Mouse (Mus musculus): ENCODE data around the gene Rmnd1.
A peak's percentile ranks its signal among the peaks of the same experiment; 100 is the strongest.

The Rmnd1 gene

GRCm38 (mm10) chr10:4390550-4390949, 41.6 kb downstream of the Rmnd1 start:
- DNase-seq: no peak

DNA sequence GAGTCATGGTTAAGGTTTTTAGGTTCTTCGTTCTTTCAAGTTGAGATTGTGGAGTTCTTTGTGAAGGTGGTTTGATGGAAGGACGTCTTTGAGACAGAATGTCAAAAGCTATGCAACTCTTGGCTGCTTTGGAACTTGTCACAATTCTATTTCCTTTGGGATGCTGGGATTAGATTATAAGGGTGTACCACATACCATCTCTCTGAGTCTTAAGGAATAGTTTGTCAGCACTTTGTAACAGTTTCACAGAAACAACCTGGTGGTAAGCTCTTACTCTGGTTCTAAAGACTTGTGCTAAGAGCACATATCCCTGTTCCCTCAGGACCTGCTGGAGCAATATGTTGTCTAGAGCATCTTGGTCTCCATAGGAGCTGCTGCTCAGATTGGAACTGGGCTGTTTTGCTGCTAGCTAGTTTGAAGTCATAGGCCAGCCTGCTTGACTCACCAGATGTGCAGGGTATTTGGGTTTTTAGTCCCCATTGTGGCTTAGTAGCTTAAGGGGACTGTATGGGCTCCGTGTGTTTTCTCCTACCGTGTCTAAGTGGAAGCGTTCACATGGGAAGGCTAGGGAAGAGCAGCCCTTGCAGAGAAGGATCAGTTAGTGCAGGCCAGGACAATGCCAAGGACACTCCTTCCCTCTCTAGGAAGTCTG, 42.6 kb downstream of the Rmnd1 start:
- DNase-seq: no peak

- DNase-seq: no peak
Measured at GRCm38 (mm10) chr10:4389036-4389435, 43.2 kb downstream of the Rmnd1 start.

- no peak for DNase-seq
Measured at GRCm38 (mm10) chr10:4388384-4388745, 43.8 kb downstream of the Rmnd1 start.

DNA sequence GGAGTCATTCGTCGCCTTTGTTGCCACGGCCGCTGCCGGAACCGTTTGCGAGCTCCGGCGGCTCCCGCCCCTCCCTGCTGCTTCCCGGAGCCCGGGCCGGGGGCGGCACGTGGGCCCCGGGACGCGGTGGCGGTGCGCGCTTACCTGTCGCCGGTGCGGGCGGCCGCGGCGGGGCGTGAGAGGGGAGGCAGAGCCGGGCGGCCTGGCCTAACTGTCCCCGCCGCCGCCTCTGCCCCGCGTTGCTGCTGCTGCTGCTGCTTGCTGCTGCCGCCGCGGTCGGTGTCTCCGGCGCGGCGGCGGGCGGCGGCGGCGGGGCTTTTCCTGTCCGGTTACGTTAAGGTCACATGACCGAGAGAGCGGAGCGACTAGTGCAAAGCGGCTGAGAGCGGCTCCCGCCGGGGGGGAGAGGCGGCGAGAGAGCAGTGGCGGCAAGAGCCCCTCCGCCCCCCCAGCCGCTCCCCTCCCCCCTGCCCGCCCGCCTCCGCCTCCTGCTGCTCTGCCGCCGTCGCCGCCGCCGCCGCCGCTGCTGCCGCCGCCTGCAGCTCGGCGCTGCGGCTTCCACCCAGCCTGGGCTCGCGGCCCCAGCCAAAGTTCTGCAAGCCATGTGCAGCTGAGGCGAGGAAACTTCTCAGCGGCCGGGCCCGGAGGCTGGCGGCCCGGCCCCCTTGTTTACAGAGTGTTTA, 44.3 kb downstream of the Rmnd1 start, which contains the start of gene Zbtb2:
TSS of gene Zbtb2 (minus strand) at position 408 of the 683 bp plus-strand sequence.
- peak; percentile 71 for DNase-seq

DNA sequence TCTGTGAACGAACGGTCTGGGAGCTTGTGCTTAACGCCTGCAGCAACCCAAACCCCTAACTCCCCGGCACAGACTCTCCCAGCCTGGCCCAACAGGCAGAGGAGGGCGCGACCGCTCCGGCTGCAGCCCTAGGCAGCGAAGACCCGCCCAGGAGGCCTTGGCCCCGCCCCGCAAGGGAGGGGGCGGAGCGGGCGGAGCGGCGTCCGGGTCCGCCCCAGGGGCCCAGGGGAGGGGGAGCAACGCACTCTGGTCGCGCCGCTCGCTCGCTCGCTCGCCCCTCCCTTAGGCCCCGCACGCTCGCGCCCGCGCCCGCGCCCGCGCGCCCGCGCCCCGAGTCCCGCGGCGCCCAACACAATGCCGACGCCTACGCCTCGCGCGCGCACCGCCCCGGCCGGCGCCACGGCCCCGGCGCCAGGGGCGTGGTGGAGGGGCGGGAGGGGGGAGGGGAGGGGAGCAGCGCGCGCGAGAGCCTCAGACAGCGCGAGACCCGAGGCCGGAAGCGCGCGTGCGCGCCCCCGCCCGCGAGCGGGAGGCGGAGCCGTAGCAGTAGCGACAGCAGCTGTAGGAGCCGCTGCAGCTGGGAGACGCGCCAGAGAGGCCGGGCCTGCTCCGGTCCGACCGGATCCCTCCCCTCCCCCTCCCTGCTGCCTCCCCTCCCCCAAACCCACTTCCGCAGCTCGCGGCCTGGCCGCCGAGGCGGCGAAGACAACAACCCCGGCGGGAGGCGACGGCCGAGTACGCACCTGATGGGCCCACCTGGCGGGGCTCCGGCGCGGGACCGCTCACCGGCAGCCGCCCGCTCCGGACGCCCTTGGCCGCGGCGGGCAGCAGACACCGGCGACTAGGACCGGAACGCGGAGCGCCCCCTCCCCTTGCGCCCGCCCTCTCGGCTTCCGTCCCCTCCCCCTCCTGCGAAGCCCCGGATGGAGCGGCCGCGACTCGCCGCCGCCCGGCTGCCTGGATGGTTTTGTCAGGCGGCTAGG, 45.3 kb downstream of the Rmnd1 start:
- peak; percentile 95 for DNase-seq

DNA sequence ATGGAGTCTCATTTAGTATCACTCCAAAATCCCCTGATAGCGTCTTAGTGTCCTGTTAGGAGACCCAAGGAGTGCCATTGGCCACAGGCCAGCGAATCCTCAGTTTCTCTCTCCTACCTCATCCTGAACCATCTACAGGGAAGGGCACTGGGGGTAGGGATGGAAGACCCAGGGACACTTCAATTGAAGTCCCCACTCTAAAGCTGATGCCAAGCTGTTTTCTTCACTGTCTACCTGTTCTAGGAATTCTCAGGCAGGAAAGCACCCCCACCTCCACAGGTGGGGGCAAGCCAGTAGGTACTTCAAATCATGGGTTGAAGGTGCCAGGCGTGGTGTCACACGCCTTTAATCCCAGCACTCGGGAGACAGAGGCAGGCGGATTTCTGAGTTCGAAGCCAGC, 47.9 kb downstream of the Rmnd1 start:
- DNase-seq: no peak

DNA sequence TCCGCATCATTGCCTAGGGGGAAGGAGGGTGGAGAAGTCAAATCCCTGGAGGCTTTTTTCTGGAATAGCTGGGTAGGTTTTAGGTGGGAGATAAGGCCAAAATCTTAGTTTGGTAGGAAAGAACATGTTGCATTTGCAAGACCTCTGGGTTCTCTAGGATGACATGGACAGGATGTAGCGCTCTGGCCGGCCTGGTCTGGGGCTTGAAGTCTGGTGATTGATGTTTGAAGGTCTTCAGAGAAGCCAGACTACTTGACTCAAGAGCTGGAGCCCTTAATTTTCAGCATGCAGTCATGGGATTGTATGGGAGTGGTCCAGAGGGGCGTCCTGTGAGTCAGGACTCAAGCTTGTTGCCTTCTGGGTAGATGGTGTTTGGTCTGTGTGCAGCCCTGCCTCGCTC, 51.4 kb downstream of the Rmnd1 start:
- DNase-seq: no peak

DNA sequence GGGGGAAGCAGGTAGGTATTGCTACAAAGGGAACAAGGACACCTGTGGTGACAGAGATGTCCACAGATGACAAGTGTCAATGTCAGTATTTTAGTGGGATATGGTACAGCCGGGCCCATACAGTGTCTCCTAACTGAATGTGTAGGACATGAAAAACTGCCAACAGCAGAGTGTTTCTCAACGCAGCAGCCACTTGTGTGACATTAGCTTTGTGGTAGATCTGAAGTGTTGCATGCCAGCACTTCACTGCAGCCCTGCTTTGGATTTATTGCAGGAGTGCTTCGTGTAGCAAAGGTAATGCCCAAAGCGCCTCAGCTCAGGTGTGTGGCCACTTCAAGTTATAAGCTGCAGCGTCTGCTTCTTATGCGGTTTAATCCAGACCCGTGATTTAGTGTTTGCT, 55.3 kb downstream of the Rmnd1 start:
- DNase-seq: no peak

DNA sequence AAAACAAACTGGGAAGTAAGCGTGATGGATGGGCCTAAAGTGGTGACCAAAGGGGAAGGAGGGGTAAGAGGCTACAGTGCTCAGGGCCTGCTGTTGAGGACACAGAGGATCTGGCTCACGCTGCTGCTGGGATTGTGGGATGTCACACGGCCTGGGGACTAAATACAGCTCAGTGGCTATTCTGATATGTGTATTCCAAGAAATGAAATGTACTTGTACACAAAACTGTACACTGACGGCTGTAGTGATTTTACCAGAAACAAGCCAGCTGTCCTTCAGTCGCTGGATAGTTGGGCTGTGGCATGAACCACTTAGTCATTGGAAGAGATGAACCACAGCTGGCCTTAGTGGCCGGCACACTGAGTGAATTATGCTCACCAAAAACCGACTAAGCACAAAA, 55.7 kb downstream of the Rmnd1 start:
- no peak for DNase-seq

DNA sequence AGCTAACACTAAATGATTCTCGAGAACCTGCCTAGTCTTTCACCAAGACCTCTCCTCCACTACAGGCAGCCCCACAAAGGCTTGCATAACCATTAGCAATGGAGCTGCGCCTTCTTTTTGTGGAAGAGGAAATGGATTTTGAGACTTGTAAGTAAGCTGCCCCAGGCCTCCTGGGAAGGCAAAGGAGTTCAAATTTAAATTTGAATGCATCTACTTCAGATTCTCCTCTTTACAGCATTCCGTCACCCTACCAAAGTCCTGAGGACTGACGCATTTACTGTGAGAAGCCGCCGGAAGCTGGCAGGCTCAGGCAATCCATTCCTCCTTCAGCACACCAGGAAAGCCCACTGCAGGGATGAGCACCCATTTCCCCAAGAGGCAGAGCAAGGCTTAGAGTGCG, 56.9 kb downstream of the Rmnd1 start:
- DNase-seq: no peak

DNA sequence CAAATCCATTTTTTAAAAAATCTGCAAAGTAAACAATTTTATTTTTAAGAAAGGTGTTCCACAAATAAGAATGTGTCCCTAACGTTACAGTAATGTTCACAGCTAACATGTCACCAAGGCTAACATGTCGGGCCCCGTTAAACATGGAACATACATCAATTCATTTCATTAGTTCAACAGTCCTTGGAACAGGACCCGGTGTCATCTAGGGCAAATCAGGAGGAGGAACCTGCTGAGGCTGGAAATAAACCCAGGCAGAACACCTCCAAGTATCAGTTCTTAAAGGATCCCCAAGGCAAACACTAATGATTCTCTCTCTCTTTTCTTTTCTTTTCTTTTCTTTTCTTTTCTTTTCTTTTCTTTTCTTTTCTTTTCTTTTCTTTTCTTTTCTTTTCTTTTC, 57.5 kb downstream of the Rmnd1 start:
- DNase-seq: no peak

GRCm38 (mm10) chr10:4374239-4374638, 57.9 kb downstream of the Rmnd1 start:
- no peak for DNase-seq

DNA sequence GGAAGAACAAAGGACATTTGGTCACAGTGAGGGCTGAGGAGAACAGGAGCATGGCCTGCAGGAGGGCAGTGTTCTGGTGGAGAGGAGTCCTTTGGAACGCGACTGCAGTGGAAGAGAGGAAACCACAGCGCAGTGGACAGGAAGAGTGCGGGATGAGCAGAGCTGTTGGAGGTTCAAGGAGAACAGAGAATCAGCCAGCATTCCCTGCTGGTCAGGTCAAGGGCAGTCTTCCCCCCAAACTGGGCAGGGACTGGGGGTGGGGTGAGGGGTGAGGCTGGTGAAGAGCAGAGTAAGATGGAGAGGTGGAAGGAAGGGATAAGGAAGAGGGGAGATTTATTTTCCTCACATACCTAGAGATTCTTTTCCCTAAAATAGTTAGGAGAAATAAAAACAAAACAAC, 58.6 kb downstream of the Rmnd1 start:
- no peak for DNase-seq

- DNase-seq: peak; percentile 60
Measured at GRCm38 (mm10) chr10:4372011-4372410, 60.2 kb downstream of the Rmnd1 start.

- DNase-seq: no peak
Measured at GRCm38 (mm10) chr10:4370105-4370504, 62.1 kb downstream of the Rmnd1 start.

- no peak for DNase-seq
Measured at GRCm38 (mm10) chr10:4364618-4365017, 67.6 kb downstream of the Rmnd1 start.

GRCm38 (mm10) chr10:4357435-4357834, 74.8 kb downstream of the Rmnd1 start:
- no peak for DNase-seq

- DNase-seq: no peak
Measured at GRCm38 (mm10) chr10:4356640-4357039, 75.5 kb downstream of the Rmnd1 start.

- no peak for DNase-seq
Measured at GRCm38 (mm10) chr10:4355882-4356451, 76.2 kb downstream of the Rmnd1 start.

- DNase-seq: no peak
Measured at GRCm38 (mm10) chr10:4354371-4355260, 77.6 kb downstream of the Rmnd1 start.

Measured in right cerebral cortex, adult 18-20 months (tissue).